Mouse (Mus musculus): ENCODE data around the gene Kcnk4. TPM values are rescaled to one million over a fixed set of nuclear protein-coding genes. Genes with fewer than 3 reads are reported as not detected.

The Kcnk4 gene
- polyA plus RNA-seq, 1 experiment from 2014 or later: 5.0 TPM

DNA sequence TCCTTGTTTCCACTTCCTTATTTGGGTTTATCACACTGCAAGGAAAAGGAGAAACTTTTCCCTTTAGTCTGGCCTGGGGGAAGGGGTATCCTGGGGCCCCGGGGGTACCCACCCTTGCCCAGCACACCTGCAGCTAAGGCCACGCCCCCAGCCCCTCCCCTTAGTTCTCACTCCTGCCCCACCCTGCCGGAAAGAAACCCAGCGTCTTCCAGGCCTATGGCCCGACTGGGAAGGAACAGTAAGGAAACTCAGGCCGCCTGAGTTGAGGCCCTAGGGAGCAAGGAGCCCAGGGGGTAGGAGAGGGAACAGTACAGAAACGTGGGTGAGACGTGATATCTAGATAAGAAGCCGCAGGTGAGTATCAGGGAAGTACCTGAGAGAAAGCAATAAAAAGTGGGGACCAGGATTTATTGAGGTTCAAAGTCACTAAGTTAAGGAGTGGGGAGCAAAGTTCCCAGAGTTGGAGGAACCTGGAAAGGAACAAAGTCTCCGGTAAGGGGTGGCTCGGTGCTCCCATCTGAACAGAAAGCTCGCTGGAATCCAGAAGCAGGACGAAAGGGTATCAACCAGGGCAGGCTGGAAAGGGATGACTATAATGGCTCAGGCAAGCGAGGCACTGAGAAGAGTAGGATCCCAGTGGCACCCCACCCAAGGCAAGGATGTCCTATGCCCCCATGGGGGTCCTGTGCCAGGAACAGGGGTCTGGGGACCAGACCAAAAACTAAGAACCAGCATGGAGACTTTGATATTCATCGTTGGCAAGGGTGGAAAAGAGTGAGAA, 34.4 kb upstream of the Kcnk4 start:
- DNase-seq (ENCODE audit: low spot score): peak; percentile 29

- no peak for DNase-seq (ENCODE audit: low spot score)
Measured at GRCm38 (mm10) chr19:6956461-6956860, 22.1 kb upstream of the Kcnk4 start.

DNA sequence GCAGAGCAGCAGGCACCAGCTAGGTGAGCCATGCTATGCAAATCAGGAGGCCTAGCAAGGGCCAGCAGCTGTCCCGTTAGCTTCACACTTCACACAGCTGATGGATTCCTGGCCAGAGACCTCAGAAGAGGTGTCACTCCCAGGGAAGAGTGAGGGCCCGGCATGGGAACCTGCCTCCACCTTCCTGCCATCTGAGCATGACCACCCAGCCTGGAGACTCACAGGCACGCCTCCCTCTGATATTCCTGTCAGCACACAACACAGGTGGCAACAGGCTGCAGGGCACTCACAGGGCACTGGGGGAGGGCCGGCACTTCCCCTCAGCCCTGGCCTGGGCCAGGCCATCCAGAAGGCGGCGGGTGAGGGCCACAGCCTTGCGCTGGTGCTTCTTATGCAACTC, 21.1 kb upstream of the Kcnk4 start:
- no peak for DNase-seq (ENCODE audit: low spot score)

DNA sequence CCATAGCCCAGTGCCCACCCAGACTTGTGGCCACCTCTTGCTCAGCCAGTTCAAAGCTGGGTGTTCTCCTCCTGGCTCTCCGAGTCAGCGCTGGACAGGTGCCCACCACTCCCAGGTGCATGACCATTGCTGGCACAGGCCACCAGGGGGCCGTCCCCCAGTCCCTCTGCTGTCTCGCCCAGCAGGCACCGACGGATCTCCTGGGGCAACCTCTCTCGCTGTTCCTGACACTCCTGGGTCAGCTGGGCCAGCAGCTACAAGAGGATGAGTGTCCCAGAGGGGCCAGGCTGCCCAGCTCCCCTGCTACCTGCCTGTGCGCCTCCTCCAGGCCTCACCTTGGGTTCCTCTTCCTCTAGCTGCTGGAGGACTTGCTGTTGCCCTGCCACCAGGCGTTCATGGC, 19.7 kb upstream of the Kcnk4 start:
- peak; percentile 15 for DNase-seq (ENCODE audit: low spot score)

DNA sequence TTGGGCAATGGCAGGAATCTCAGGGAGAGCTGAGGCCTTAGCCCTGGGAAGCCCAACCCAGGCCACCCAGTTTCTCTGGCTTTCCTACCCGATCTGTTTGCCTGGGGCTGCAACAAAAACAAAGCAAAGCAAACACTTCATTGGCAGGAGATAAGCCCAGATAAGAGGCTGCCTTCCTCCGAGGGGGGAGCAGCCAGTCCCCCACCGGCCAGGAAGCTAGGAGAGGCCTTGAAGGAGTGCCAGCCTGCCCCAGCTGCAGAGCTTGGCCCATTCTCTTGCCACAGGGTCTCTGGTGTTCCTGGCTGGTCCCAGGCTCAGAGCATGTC, 18.4 kb upstream of the Kcnk4 start:
- DNase-seq (ENCODE audit: low spot score): peak; percentile 42

GRCm38 (mm10) chr19:6951994-6952711, 17.8 kb upstream of the Kcnk4 start:
- peak; percentile 31 for DNase-seq (ENCODE audit: low spot score)

DNA sequence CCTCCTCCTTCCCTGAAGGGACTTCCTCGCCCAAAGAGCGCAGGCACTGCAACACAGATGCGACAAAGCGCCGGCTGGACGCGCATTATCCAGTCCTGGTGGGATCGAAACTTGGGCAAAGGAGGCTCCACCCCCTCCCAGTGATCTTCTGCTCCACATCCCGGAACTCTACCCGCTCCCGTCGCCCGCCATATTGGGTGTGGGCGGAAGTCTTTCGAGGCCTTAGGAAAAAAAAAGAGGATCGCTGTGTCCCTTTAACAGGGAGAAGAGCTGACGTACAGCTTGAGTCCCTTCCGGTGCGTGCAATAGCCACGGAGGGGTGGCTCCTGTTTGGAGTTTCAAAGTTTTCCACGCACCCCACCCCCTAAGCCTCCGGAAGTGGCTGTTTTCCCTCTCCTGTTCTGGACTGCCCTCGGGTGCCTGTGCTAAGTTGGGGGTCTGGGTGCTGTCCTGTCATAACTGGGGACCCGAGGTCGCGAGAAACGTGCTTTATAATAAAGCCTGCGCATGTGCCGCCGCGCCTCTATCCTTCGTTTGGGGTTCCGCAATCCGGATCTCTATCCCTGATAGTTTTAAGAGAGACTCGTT, 17.2 kb upstream of the Kcnk4 start:
- DNase-seq (ENCODE audit: low spot score): peak; percentile 80

- peak; percentile 61 for DNase-seq (ENCODE audit: low spot score)
Measured at GRCm38 (mm10) chr19:6950613-6951153, 16.4 kb upstream of the Kcnk4 start.

GRCm38 (mm10) chr19:6949951-6950350, 15.6 kb upstream of the Kcnk4 start:
- no peak for DNase-seq (ENCODE audit: low spot score)

- no peak for DNase-seq (ENCODE audit: low spot score)
Measured at GRCm38 (mm10) chr19:6949532-6949931, 15.2 kb upstream of the Kcnk4 start.

DNA sequence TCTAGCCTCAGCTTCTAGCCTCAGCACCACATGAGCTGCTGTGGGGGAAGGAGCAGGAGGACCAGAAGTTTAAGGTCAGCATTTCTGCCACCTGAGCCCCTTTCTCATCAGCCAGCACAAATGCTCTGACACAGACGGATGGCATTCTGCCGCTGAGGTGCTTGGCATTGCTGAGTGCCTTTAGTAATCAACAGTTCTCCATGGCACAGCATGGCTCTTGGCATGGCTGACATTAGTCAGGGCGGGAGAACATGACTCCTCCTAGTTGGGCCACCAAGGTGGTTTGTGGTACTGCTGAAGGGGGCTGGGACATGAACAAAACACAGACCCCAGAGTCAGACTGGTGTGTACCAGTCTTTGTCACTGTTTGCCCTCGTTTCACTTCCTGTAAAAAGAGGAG, 13.9 kb upstream of the Kcnk4 start:
- DNase-seq (ENCODE audit: low spot score): no peak

GRCm38 (mm10) chr19:6947742-6948141, 13.4 kb upstream of the Kcnk4 start:
- no peak for DNase-seq (ENCODE audit: low spot score)

DNA sequence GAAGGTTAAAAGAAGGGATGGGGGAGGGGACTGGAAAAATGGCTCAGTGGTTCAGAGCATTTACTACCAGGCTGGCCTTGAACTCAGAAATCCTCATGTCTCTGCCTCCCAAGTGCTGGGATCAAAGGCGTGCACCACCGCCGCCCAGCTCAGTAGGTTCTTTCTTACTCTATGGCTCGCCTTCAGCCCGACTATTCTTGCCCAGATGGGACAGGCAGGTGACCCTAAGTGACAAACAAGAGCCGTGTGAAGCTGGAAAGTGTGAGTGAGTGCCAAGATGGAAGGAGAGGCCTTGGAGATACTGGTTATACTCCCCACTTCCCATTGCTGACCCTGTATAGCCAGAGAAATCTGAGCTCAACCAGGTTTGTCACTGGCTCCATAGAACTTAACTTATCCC, 9.4 kb upstream of the Kcnk4 start:
- no peak for DNase-seq (ENCODE audit: low spot score)

DNA sequence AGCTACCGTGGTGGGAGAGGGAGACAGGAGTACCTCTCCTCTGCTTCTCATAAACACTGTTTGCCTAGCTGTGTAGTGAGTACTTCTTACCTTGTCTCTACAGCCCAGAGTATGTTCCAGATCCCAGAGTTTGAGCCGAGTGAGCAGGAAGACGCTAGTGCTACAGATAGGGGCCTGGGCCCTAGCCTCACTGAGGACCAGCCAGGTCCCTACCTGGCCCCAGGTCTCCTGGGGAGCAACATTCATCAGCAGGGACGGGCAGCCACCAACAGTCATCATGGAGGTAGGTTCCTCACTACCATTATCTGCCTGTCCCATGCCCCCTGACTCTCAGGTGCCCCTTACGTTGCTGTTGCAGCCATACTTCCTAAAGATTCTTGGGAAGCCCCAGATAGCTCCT, 8.4 kb upstream of the Kcnk4 start:
- no peak for DNase-seq (ENCODE audit: low spot score)

DNA sequence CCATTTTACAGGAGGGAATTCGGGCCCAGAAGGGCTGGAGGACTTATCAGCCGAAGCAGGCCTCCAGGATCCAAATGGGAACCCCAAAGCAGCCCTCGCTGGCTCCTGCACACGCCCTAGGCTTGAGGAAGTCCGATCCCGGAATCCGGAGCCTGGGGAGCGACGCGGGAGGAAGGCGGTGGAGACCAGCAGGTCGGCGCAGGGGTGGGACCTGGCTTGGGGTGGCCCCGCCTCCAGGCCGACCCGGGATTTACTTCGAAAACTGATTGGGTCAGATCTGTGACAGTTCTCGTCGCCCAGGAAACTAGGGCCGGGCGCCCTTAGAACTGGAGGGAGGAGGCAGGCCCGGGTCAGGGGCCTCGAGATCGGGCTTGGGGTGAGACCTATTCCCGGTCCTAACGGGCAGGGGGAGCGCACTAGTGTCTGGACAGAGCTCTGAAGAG, 8.0 kb upstream of the Kcnk4 start, which contains the start of gene Gpr137:
Gene Gpr137 (minus strand): TSS at position 232 of the 443 bp plus-strand sequence.
- DNase-seq (ENCODE audit: low spot score): peak; percentile 92

- peak; percentile 94 for DNase-seq (ENCODE audit: low spot score)
Measured at GRCm38 (mm10) chr19:6941372-6942248, 7.3 kb upstream of the Kcnk4 start, which contains the start of gene Bad. TSS of gene Bad (plus strand) at chr19:6941861.

DNA sequence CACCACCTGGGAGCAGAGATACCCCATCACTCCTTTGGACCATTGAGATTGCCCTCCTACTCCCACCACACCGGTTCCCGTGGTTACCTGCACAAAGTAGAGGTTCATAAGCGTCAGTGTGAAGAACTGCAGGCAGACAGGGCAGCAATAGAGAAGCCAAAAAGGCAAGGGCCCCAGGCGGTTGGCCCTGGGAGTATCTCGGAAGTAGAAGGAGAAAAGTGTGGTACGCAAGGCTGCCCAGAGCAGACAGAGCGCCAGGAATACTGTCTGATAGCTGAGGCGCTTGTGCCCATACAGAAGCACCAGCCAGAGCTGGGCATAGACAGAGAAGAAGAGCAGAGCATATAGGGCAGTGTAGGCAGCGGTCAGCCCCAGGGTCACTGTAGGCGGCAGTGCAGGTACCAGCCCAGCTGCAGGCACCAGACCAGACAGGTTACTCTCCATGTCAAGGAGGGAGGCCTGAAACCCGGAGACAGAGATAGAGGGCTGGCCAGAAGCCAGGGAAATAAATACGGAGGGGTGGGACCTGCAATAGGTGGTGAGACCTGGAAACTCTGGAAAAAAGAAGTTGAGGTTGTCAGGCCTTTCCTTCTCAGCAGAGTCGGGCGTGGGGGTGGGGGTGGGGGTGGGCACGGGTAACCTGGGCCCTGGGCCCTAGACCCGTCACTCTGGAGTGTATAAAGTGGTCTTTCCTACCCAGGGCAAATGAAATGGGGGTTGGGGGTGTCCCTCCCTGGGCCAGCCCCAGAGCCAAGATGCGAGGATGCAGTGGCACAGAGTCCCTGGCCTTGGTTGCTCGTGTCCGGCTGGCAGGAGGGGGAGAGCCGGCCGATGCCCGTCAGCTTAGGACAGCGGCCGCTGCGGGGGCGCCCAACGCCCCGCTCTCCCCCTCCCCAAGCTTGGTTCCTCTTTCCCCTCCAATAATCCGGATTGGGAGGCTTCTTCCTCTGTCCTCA, 6.4 kb upstream of the Kcnk4 start:
- no peak for DNase-seq (ENCODE audit: low spot score)

DNA sequence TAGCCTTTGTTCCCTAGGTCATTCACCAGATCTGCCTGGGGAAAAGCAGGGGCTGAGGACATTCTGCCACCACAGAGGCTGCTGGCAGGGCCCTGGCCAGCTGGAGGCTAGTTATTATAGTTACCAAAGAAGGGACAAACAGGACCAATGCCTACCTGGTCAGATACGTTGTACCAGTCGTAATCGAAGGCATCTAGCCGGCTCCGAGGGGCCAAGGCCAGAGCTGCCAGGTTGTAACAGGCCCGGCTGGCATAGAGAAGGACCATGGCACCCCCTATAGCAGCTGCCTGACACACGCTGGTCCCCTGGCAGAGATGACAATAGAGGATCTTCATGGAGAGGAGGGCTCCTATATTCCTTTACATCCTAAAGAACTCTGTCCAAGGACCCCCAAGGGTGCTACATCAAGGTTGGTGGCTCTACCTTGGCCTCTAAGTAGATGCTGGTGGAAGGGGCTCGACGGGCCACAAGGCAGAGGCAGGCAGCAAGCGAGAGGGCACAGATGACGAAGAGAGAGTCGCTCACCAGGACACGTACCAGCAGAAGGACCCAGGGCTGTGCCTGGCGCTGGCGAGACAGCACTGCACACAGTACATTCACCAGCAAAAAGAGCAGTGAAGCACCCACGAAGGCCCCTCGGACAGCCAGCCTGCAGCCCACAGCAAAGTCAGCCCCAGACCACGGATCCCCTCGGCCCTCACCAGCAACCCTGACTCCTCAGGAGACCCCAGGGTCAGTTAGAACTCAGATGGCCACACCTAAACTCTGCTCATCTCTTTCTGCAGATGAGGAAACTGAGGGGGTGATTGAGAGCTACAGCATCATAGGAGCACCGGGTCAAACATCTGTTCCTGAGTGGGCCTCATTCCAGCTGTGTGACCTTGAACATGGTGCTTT, 5.0 kb upstream of the Kcnk4 start:
- no peak for DNase-seq (ENCODE audit: low spot score)
